Mouse (Mus musculus) left cerebral cortex, adult 2 months (tissue): Measurements from ENCODE around the gene Capn12. TPM values are rescaled to one million over a fixed set of nuclear protein-coding genes. Genes with fewer than 3 reads are reported as not detected.

Source experiments
- DNase-seq, 2 experiments: peaks; one replicate each; pipeline ENCODE4 v3.0.0; 2021 to 2022; ENCODE audit warnings: low spot score in 2 of 2, mixed read lengths in 1 of 2; ENCODE audit errors: extremely low spot score in 1 of 2
- H3K27ac ChIP-seq: fragments of 200-600 bp; 2 replicates; pipeline ENCODE4 v1.8.1; 2022
- H3K4me3 ChIP-seq: fragments of 200-600 bp; 2 replicates; pipeline ENCODE4 v1.8.1; 2022
- CTCF ChIP-seq: fragments of 200-600 bp; IDR thresholded peaks from 2 replicates; pipeline ENCODE4 v1.8.1; 2022; ENCODE audit warnings: antibody characterized with exemption, mild to moderate bottlenecking, moderate library complexity
- intact Hi-C: fragments of 180-260 bp; cut with DNase I; formaldehyde crosslinking; loops from one replicate; pipeline ENCODE4 v1.15.1; 2025
- total RNA-seq, 2 experiments: library from RNA; stranded (reverse); gene quantifications; 2 replicates each; pipeline ENCODE4 v1.2.3; 2021

Capn12 gene
- total RNA-seq, 2 experiments from 2014 or later: 1.5 to 2.0 TPM

- DNase-seq: no peak
- Histone ChIP-seq H3K27ac (peak overlapping the region; percentile 33; the same call in 1 of the 2 replicates), H3K4me3 (no peak overlapping the region)
- intact Hi-C loops: no loop called here
- TF ChIP-seq CTCF: no peak
Measured at GRCm38 (mm10) chr7:28941129-28941528, 59.9 kb downstream of the Capn12 start.

- Histone ChIP-seq H3K27ac (peak overlapping the region; percentile 52; the same call in 1 of the 2 replicates), H3K4me3 (no peak overlapping the region)
- intact Hi-C loops: no loop called here
- DNase-seq: no peak
- no peak for TF ChIP-seq CTCF
Measured at GRCm38 (mm10) chr7:28941542-28941941, 60.3 kb downstream of the Capn12 start.

Other genes with a start within 250 kb of the Capn12 start
- 10 to 100 TPM; 24.6 to 26.2 TPM for gene Fbxo27, start 188.6 kb upstream of the Capn12 start, total RNA-seq
- gene Fbxo17, start 164.6 kb upstream of the Capn12 start, total RNA-seq: 1 to 10 TPM; 1.9 to 2.2 TPM
- 10 to 100 TPM; 58.3 to 69.0 TPM for gene Mrps12, start 139.6 kb upstream of the Capn12 start, total RNA-seq
- gene Sars2, start 139.4 kb upstream of the Capn12 start, total RNA-seq: 10 to 100 TPM; 13.0 to 13.9 TPM
- 1 to 10 TPM; 1.0 to 1.9 TPM for gene Ccer2, start 125.2 kb upstream of the Capn12 start, total RNA-seq
- 100 to 1,000 TPM; 119 to 122 TPM for gene Sirt2, start 114.7 kb upstream of the Capn12 start, total RNA-seq
- gene Nfkbib, start 113.9 kb upstream of the Capn12 start, total RNA-seq: 10 to 100 TPM; 34.8 to 36.8 TPM
- gene Rinl, start 92.5 kb upstream of the Capn12 start, total RNA-seq: 1 to 10 TPM; 2.7 to 3.1 TPM
- 100 to 1,000 TPM; 434 to 438 TPM for gene Hnrnpl, start 72.9 kb upstream of the Capn12 start, total RNA-seq
- gene Ech1, start 56.2 kb upstream of the Capn12 start, total RNA-seq: 10 to 100 TPM; 46.3 to 49.8 TPM
- 1 to 10 TPM; 2.6 to 2.9 TPM for gene Lgals4, start 47.6 kb upstream of the Capn12 start, total RNA-seq
- under 1 TPM in 1 of 2 experiments, not detected in 1; 0.49 TPM for gene Lgals7, start 17.6 kb upstream of the Capn12 start, total RNA-seq
- gene Actn4, start 80.9 kb downstream of the Capn12 start, total RNA-seq: 100 to 1,000 TPM; 196 to 199 TPM
- 100 to 1,000 TPM; 179 to 192 TPM for gene Eif3k, start 100.4 kb downstream of the Capn12 start, total RNA-seq
- gene Map4k1, start 100.6 kb downstream of the Capn12 start, total RNA-seq: 1 to 10 TPM; 1.8 to 2.3 TPM
- 10 to 100 TPM in 1 of 2 experiments, 1 to 10 TPM in 1; 7.7 to 10.5 TPM for gene Ryr1, start 243.8 kb downstream of the Capn12 start, total RNA-seq